Mouse (Mus musculus) E14TG2a.4 (cell line): ENCODE measurements around the gene Mmd2.

Experiments used
- CTCF ChIP-seq: conservative IDR thresholded peaks from 2 replicates; pipeline ENCODE4 v1.5.1; 2014; ENCODE audit warnings: low read length
- NANOG ChIP-seq: IDR thresholded peaks from 2 replicates; pipeline ENCODE4 v1.6.1; 2014; ENCODE audit warnings: borderline replicate concordance, low read length, mixed read lengths
- POU5F1 ChIP-seq: IDR thresholded peaks from 2 replicates; pipeline ENCODE4 v1.6.1; 2014; ENCODE audit warnings: low read length, borderline replicate concordance

DNA sequence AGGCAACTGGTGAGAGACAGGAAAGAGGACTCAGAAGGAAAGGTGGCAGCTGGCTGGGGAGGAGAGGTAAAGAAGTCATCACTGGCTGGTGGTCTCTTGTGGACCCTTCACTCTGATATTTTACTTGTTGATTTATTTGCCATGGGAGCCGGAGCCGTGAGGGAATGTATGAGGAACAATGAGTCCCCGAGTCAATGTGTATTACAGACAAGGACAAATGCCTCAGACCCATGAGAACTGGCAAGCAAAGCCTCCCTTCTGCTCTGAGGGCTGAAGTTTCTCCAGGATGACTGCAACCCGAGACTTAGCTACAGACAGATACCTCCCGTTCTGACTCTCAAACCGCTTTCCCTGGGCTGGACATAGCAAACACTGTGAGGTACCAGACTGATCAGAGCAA is 7.7 kb upstream of the Mmd2 start:
- TF ChIP-seq CTCF, result no peak
- TF ChIP-seq POU5F1, result no peak
- TF ChIP-seq NANOG, result no peak
